Mouse (Mus musculus) midbrain, embryonic 14.5 days (tissue): ENCODE results near the gene BC049352. TPM values are rescaled to one million over a fixed set of nuclear protein-coding genes. Genes with fewer than 3 reads are reported as not detected.
A peak's percentile ranks its signal among the peaks of the same experiment; 100 is the strongest.

Source experiments
- ATAC-seq: fragments of 200-750 bp; cut with Nextera tagmentation; 2 replicates; pipeline ENCODE4 v1.8.0; 2017; ENCODE audit warnings: moderate number of reproducible peaks, moderate library complexity; ENCODE audit not compliant: low FRiP score, low TSS enrichment
- DNase-seq: peaks from one replicate; pipeline ENCODE4 v3.0.0-alpha.2; 2015
- H3K27ac ChIP-seq: fragments of 300-500 bp; sonication (generic); replicated peaks from 2 replicates; pipeline ENCODE4 v1.5.1; 2014; ENCODE audit warnings: mild to moderate bottlenecking, low read depth, low read length, moderate library complexity
- H3K27me3 ChIP-seq: fragments of 300-500 bp; sonication (generic); 2 replicates; pipeline ENCODE4 v1.6.1; 2014; ENCODE audit warnings: low read length, control low read depth, mixed read lengths; ENCODE audit not compliant: control insufficient read depth, insufficient read depth
- H3K36me3 ChIP-seq: fragments of 300-500 bp; sonication (generic); 2 replicates; pipeline ENCODE4 v1.6.1; 2014; ENCODE audit warnings: low read length, control low read depth; ENCODE audit not compliant: control insufficient read depth, insufficient read depth
- H3K4me1 ChIP-seq: fragments of 300-500 bp; sonication (generic); 2 replicates; pipeline ENCODE4 v1.6.1; 2014; ENCODE audit warnings: mild to moderate bottlenecking, antibody characterized with exemption, low read length, control low read depth; ENCODE audit not compliant: control insufficient read depth, insufficient read depth
- H3K4me2 ChIP-seq: fragments of 300-500 bp; sonication (generic); 2 replicates; pipeline ENCODE4 v1.6.1; 2014; ENCODE audit warnings: mild to moderate bottlenecking, low read length, moderate library complexity
- H3K4me3 ChIP-seq: fragments of 300-500 bp; sonication (generic); replicated peaks from 2 replicates; pipeline ENCODE4 v1.5.1; 2014; ENCODE audit warnings: low read depth, low read length
- H3K9ac ChIP-seq: fragments of 300-500 bp; sonication (generic); replicated peaks from 2 replicates; pipeline ENCODE4 v1.6.1; 2014; ENCODE audit warnings: mild to moderate bottlenecking, low read length, moderate library complexity
- H3K9me3 ChIP-seq: fragments of 300-500 bp; sonication (generic); 2 replicates; pipeline ENCODE4 v1.6.1; 2016; ENCODE audit warnings: low read length, control low read depth, mixed read lengths; ENCODE audit not compliant: control insufficient read depth
- WGBS: fragments of 180-500 bp; shearing (Covaris S2); extraction: QIAGEN DNeasy Blood & Tissue Kit; methylation state at CpG from one replicate; pipeline ENCODE4 v1.1.7; 2014; 5-methylcytosine and 5-hydroxymethylcytosine counted together
- polyA plus RNA-seq: library from polyadenylated mRNA; unstranded; fragments of >200 nt; fragmentation: Nextera tagmentation; extraction: Ambion mirVana; gene quantifications from 2 replicates; pipeline ENCODE4 v1.2.1, GENCODE M21; 2014

Gene BC049352
- polyA plus RNA-seq, 1 experiment from 2014 or later: not detected

- Histone ChIP-seq H3K9ac (no peak overlapping the region), H3K9me3 (no peaks in the 10 kb centered on the region), H3K4me2 (no peak overlapping the region), H3K36me3 (no peaks in the 10 kb centered on the region), H3K27me3 (no peaks in the 10 kb centered on the region), H3K27ac (no peak overlapping the region), H3K4me1 (no peaks in the 10 kb centered on the region), H3K4me3 (no peak overlapping the region)
- WGBS: 88% methylated on average over 5 of the region's 5 CpGs
- no peak for DNase-seq
- ATAC-seq: no peak
Observed at GRCm38 (mm10) chr9:45201319-45201947, 19.6 kb downstream of the BC049352 start.

GRCm38 (mm10) chr9:45202021-45202798 lies 20.4 kb downstream of the BC049352 start:
- no peaks in the 10 kb centered on the region for H3K4me1 ChIP-seq
- no peaks in the 10 kb centered on the region for H3K36me3 ChIP-seq
- H3K27me3 ChIP-seq: no peaks in the 10 kb centered on the region
- DNase-seq: no peak
- no peak for ATAC-seq
- no peak overlapping the region for H3K27ac ChIP-seq
- no peaks in the 10 kb centered on the region for H3K9me3 ChIP-seq
- no peak overlapping the region for H3K9ac ChIP-seq
- H3K4me2 ChIP-seq: no peak overlapping the region
- 83% methylated on average over 9 of the region's 9 CpGs for WGBS
- H3K4me3 ChIP-seq: no peak overlapping the region

GRCm38 (mm10) chr9:45203797-45204410 lies 22.1 kb downstream of the BC049352 start, which contains the start of gene Tmprss4:
Tmprss4 (minus strand) TSS chr9:45204092.
- DNase-seq: no peak
- no peak within 1 kb of the TSS for H3K4me2 ChIP-seq

GRCm38 (mm10) chr9:45205143-45205542 lies 23.3 kb downstream of the BC049352 start:
- Histone ChIP-seq H3K4me2 (no peak overlapping the region), H3K27ac (no peak overlapping the region), H3K9ac (no peak overlapping the region), H3K4me1 (no peaks in the 10 kb centered on the region), H3K36me3 (no peaks in the 10 kb centered on the region), H3K9me3 (no peaks in the 10 kb centered on the region), H3K4me3 (no peak overlapping the region), H3K27me3 (no peaks in the 10 kb centered on the region)
- ATAC-seq (no peak), DNase-seq (no peak)
- 75% methylated on average over 5 of the region's 5 CpGs for WGBS

More at GRCm38 (mm10) chr9:45203797-45204410, 22.1 kb downstream of the BC049352 start, which contains the start of gene Tmprss4:
- H3K27me3 ChIP-seq: no peaks in the 10 kb centered on the region
- H3K4me3 ChIP-seq: no peak within 1 kb of the TSS
- H3K36me3 ChIP-seq: no peaks in the 10 kb centered on the region
- no peak for ATAC-seq
- 82% methylated on average over 8 of the region's 8 CpGs for WGBS
- no peaks in the 10 kb centered on the region for H3K9me3 ChIP-seq
- no peak within 1 kb of the TSS for H3K27ac ChIP-seq
- no peak within 1 kb of the TSS for H3K9ac ChIP-seq
- no peaks in the 10 kb centered on the region for H3K4me1 ChIP-seq

GRCm38 (mm10) chr9:45206121-45206520 lies 24.3 kb downstream of the BC049352 start:
- Histone ChIP-seq H3K36me3 (no peaks in the 10 kb centered on the region), H3K4me2 (no peak overlapping the region), H3K9me3 (no peaks in the 10 kb centered on the region), H3K27me3 (no peaks in the 10 kb centered on the region), H3K9ac (no peak overlapping the region), H3K27ac (no peak overlapping the region), H3K4me1 (no peaks in the 10 kb centered on the region), H3K4me3 (no peak overlapping the region)
- ATAC-seq (no peak), DNase-seq (no peak)
- 72% methylated on average over 4 of the region's 4 CpGs for WGBS

- H3K36me3 ChIP-seq: no peaks in the 10 kb centered on the region
- no peak overlapping the region for H3K4me2 ChIP-seq
- no peak overlapping the region for H3K4me3 ChIP-seq
- no peak for ATAC-seq
- no peak overlapping the region for H3K9ac ChIP-seq
- H3K27me3 ChIP-seq: no peaks in the 10 kb centered on the region
- 87% methylated on average over 7 of the region's 7 CpGs for WGBS
- no peak overlapping the region for H3K27ac ChIP-seq
- H3K4me1 ChIP-seq: no peaks in the 10 kb centered on the region
- H3K9me3 ChIP-seq: no peaks in the 10 kb centered on the region
- no peak for DNase-seq
Observed at GRCm38 (mm10) chr9:45207015-45207743, 25.4 kb downstream of the BC049352 start.

GRCm38 (mm10) chr9:45212001-45212400 lies 30.2 kb downstream of the BC049352 start:
- Histone ChIP-seq H3K4me2 (no peak overlapping the region), H3K4me1 (no peaks in the 10 kb centered on the region), H3K27me3 (no peaks in the 10 kb centered on the region), H3K27ac (no peak overlapping the region), H3K9ac (no peak overlapping the region), H3K9me3 (no peaks in the 10 kb centered on the region), H3K4me3 (no peak overlapping the region), H3K36me3 (no peaks in the 10 kb centered on the region)
- no peak for ATAC-seq
- WGBS: 60% methylated on average over 6 of the region's 6 CpGs
- no peak for DNase-seq

GRCm38 (mm10) chr9:45215526-45216179 lies 33.8 kb downstream of the BC049352 start:
- Histone ChIP-seq H3K4me2 (no peak overlapping the region), H3K36me3 (no peaks in the 10 kb centered on the region), H3K27me3 (no peaks in the 10 kb centered on the region), H3K27ac (no peak overlapping the region), H3K9me3 (no peaks in the 10 kb centered on the region), H3K4me3 (no peak overlapping the region), H3K9ac (no peak overlapping the region), H3K4me1 (no peaks in the 10 kb centered on the region)
- DNase-seq: peak; percentile 47
- 55% methylated on average over 11 of the region's 11 CpGs for WGBS
- no peak for ATAC-seq
